Mouse (Mus musculus) adrenal gland, adult 8-10 months (tissue): ENCODE results near the gene Hhat. TPM values are rescaled to one million over a fixed set of nuclear protein-coding genes. Genes with fewer than 3 reads are reported as not detected.

Experiments used
- DNase-seq: peaks from one replicate; pipeline ENCODE4 v3.0.0; 2022
- total RNA-seq, 4 experiments: library from RNA; stranded (reverse); gene quantifications; 2 replicates each; pipeline ENCODE4 v1.2.4; 2022

Gene Hhat
- total RNA-seq, 4 experiments from 2014 or later = 5.7 to 9.3 (median 7.5) TPM

DNA sequence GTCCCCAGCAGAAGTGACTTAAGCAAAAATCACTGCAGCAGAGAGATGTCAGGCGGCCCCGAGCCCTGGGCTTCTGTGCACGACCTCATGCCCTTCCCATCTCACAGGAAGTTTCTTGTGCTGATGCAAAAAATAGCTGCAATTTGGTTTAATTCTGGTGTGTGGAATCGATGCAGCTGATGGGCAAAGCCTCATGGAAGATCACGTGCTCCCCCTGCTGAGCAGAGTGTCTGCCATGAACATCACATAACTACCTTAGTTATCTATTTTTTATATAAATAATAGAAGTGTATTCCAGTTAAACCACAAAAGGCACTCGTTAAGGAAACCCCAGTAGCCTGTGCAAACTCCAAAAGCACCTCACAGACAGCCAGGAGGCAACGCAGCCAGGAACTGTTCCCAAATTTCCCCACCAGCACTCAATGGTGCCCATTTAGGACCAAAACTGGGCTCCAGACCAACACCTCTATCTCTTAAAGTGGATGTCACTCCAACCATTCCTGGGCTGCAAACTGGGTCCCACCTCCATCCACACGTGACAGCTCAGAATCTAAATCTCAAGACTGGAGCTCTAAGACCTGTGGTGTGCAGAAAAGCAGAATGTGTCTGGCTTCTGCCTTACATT, 118.9 kb downstream of the Hhat start:
- no peak for DNase-seq

DNA sequence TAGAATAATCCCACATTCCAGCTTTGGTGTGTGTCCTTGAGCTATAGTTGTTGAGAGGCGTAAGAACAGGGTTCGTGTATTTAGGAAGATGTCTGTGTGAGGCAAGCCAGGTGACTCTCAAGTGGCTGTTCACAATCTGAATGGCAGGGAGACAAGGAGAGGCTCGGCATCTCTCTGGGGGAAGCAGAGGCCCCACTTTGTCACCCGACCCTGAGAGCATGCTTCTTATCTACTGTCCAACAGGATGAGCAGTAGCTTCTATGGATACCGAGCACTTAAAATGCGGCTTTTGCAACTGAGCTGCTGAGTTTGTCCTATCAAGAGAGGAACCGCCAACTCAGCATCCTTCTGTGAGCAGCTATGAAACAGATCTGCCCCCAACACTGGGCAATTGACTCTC, 120.4 kb downstream of the Hhat start:
- DNase-seq = no peak

- no peak for DNase-seq
These were observed 121.0 kb downstream of the Hhat start for GRCm38 (mm10) chr1:192650023-192650422.

DNA sequence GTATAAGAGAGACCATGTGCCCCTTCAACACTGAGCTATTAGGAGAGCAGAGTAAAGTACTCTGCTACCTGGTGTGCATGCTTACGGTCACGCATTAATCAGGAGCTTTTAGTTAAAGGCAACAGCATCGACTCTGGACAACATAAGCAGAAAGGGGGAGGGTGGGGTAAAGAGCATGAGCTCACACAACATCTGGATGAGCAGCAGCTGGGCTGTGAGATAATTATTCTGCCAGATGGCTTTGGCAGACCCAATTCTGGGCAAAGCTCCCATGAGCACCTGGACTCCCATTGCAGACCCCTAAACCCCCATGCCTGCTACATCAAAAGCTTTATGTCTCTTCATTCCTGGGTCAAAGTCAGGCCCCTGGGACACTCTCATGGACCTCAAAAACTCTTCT, 121.8 kb downstream of the Hhat start:
- no peak for DNase-seq

DNA sequence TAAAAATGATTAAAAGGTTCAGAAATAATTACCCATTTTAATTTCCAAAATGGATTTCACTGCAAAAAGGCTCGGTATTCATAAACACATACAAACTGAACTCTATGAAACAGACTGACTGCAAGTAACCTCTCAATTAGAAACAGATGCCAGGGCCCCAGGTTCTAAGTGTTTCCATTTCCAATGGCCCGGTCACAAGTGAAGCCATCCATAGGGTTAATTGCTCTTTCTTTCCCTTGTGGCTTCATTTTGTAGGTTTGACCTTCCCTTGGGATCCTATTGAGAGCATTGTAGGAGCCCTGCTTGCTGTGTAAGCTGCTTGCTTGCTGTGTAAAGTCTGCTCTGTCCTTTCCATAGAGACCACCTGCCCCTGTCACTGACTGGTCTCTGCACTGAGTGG, 123.7 kb downstream of the Hhat start:
- no peak for DNase-seq

DNA sequence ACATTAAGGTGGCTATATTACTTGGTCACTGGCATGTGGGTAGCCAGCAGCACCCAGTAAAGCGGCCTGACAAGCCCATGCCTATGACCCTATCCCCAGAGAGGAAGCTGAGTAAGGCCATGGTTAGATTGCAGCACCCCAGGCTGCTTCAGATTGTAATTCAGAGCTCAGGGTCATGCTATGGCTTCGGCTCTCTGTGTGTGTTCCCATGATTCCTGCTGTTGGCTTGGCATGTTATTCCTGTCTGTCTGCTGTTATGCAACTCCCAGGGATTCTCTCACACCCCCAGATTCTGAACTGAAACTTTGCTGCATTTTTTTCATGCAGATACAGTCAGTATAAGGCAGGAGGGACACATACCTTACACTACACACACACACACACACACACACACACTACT, 128.9 kb downstream of the Hhat start:
- no peak for DNase-seq

GRCm38 (mm10) chr1:192639175-192639574, 131.8 kb downstream of the Hhat start:
- no peak for DNase-seq

GRCm38 (mm10) chr1:192621843-192622242, 149.2 kb downstream of the Hhat start:
- DNase-seq = no peak

- no peak for DNase-seq
These were observed 157.8 kb downstream of the Hhat start for GRCm38 (mm10) chr1:192613271-192613670.

DNA sequence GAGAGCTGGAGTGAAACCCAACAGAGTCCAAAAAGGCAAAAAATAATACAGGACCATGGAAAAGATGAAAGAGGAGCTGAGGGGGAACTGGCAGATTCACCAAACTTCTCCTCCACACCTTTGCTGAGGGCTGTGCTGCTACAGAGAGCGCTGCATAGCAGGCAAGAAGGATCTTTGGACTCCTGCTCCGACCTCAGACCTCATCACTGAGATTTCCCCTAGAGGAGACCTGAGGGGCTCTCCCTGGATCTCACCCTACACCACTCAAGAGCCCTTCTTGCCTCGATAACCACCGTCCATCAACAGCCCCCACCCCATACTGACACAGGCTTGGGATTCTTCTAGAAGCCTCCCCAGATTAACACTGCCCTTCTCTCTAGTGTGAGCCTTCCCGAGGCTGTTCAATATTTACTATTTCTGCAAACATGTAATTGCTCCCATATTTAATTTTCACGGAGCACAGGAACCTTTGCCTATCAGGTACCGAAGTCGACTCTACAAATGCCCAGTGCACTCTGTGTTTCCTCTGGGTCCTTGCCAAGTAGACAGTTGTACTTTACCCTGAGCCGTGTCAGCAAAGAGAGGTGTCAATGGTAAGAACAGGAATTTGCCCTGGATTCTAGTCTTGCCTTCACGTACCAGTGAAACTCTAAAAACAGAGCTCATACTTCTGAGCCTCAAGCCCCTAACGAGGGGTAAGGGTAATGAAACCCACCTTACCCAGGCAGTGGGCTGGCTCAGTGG, 158.9 kb downstream of the Hhat start:
- DNase-seq = no peak

DNA sequence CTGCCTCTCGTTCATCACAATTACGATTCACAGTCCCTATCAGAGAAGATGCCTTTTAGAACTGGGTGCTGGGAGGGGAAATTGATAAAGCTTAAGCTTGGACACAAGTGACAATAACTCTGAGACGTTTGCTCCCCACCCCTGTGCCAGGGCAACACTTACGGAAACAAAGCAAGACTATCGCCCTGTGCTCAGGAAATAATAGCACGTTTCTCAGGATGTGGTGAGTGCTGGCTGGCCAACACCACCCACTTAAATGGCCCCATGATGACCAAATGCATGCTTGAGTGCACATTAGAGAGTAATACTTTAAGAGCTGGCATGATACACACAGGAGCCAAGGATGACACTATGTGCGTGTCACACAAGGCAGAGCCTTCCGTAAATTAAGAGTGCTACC, 164.1 kb downstream of the Hhat start:
- DNase-seq = no peak

DNA sequence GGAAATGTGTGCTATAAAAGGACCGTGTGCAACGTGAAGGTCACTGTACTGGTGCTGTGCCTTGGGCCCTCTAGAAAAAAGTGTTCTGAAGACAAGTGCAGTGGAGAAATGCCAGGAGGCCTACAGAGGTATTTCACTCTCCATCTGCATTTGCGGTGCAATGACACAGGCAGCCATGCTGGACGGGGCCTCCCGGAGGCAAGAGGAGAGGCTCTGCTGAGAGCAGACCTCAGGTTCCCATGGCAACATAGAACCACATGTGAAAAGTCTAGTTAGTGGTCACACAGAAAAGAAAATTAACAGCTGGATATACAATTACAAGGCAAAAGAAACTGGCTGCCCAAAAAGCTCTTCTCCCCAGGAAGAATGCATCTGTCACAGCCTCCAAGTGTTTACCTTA, 166.6 kb downstream of the Hhat start:
- no peak for DNase-seq

GRCm38 (mm10) chr1:192603556-192603955, 167.5 kb downstream of the Hhat start:
- no peak for DNase-seq

GRCm38 (mm10) chr1:192601206-192601605, 169.8 kb downstream of the Hhat start:
- DNase-seq = no peak

GRCm38 (mm10) chr1:192599746-192600145, 171.3 kb downstream of the Hhat start:
- no peak for DNase-seq

DNA sequence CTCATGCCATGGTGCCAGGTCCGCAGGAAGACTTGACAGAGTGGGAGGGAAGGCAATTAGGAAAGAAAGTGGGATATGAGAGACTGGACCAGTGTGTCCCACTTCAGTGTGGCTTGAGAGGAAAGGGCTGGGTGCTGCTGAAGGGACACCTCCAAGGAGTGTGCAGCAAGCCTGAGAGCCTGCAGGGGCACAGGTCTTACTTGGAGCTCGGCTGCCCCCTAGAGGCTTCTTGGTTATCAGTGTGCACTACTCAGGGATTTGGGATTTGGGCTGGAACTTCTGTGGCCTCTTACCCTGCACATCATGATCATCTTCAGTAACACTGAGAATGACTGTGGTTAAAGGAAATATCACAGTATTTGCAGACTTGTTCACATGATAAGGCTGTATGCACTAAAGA, 172.6 kb downstream of the Hhat start:
- peak; percentile 50 for DNase-seq

- DNase-seq = no peak
These were observed 175.6 kb downstream of the Hhat start for GRCm38 (mm10) chr1:192595426-192595825.

DNA sequence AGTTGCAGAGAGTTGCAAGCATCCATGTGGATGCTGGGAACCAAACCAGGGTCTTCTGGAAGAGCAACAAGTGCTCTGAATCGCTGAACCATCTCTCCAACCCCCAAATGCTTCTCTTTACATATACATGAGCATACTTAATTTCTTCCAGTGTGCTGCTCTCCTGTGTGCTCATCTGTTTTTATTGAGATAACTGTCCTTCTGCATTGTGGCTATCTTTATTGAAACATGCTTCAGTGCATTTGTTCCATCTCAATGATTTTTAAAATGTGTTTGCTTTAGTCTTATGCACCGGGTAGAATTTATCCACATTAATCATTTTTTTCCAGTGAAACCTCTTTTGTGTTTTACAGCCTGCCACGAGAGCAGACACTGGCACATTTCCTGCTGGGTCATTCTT, 177.5 kb downstream of the Hhat start:
- no peak for DNase-seq

DNA sequence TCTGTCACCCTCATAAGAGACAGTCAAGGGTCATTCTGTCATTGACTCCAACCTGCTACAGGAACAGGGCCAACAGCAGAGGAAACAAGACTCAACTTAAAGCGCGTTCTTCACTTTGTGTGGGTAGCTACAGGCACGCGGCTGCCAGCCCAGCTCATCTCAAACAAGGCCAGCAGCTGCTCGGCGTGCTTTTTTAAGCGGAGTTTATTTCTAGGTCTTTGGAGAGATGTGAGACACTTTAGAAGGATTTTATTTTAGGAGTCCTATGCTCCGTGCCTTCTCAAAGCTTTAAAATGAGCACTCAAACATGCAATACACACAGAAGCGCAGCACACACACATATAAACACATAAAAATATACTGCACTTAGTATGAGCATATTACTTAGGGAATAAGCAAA, 183.6 kb downstream of the Hhat start:
- no peak for DNase-seq

- no peak for DNase-seq
These were observed 185.7 kb downstream of the Hhat start for GRCm38 (mm10) chr1:192585289-192585688.

GRCm38 (mm10) chr1:192582921-192583320, 188.1 kb downstream of the Hhat start:
- no peak for DNase-seq

GRCm38 (mm10) chr1:192564691-192565090, 206.3 kb downstream of the Hhat start:
- no peak for DNase-seq

GRCm38 (mm10) chr1:192559341-192559740, 211.7 kb downstream of the Hhat start:
- DNase-seq = no peak

GRCm38 (mm10) chr1:192557978-192558594, 212.9 kb downstream of the Hhat start:
- DNase-seq = no peak
